Mouse (Mus musculus) heart, postnatal 10 days (tissue): ENCODE measurements around the gene Rhoj. TPM values are rescaled to one million over a fixed set of nuclear protein-coding genes. Genes with fewer than 3 reads are reported as not detected.
"Not testable (repeated sequence)": the region's sequence is repeated elsewhere in the genome, so short reads cannot be mapped to it uniquely, and the experiment has no call there.

ENCODE experiments used
- DNase-seq, 2 experiments: peaks; one replicate each; pipeline ENCODE4 v3.0.0; 2021
- intact Hi-C: fragments of 180-260 bp; cut with DNase I; formaldehyde crosslinking; loops from one replicate; pipeline ENCODE4 v1.15.1; 2025
- total RNA-seq, 2 experiments: library from RNA; stranded (reverse); gene quantifications; 2 replicates each; pipeline ENCODE4 v1.2.3; 2021

The Rhoj gene
- total RNA-seq, 2 experiments from 2014 or later: 47.2 to 63.3 TPM

GRCm38 (mm10) chr12:75340331-75340730 lies 32.2 kb downstream of the Rhoj start:
- intact Hi-C loops: no loop called here
- no peak for DNase-seq

GRCm38 (mm10) chr12:75348551-75348950 lies 40.4 kb downstream of the Rhoj start:
- intact Hi-C loops: no loop called here
- DNase-seq: no peak

GRCm38 (mm10) chr12:75349537-75349936 lies 41.4 kb downstream of the Rhoj start:
- DNase-seq, intact Hi-C loops: not testable (repeated sequence)

- intact Hi-C loops: loop anchor here (5.0 kb wide), 1 partner anchor 68 kb away; no protein-coding TSS in a partner anchor
These were observed 42.6 kb downstream of the Rhoj start for GRCm38 (mm10) chr12:75350750-75351149.

GRCm38 (mm10) chr12:75351846-75352245 lies 43.7 kb downstream of the Rhoj start:
- intact Hi-C loops: loop anchor here (5.0 kb wide), 1 partner anchor 70 kb away; no protein-coding TSS in a partner anchor
- no peak for DNase-seq

More at GRCm38 (mm10) chr12:75350750-75351149, 42.6 kb downstream of the Rhoj start:
- DNase-seq: no peak

- peak; percentile 67 for DNase-seq
These were observed 44.3 kb downstream of the Rhoj start for GRCm38 (mm10) chr12:75352410-75352809.

GRCm38 (mm10) chr12:75354354-75354753 lies 46.2 kb downstream of the Rhoj start:
- DNase-seq: no peak
- intact Hi-C loops: loop anchor here (5.0 kb wide), 1 partner anchor 72 kb away; no protein-coding TSS in a partner anchor

More at GRCm38 (mm10) chr12:75352410-75352809, 44.3 kb downstream of the Rhoj start:
- intact Hi-C loops: loop anchor here (5.0 kb wide), 1 partner anchor 70 kb away; no protein-coding TSS in a partner anchor

- intact Hi-C loops: loop anchor here (5.0 kb wide), 1 partner anchor 45 kb away; no protein-coding TSS in a partner anchor
- DNase-seq: no peak
These were observed 49.7 kb downstream of the Rhoj start for GRCm38 (mm10) chr12:75357781-75358180.

GRCm38 (mm10) chr12:75358714-75359113 lies 50.6 kb downstream of the Rhoj start:
- DNase-seq: peak; percentile 76 to 85
- intact Hi-C loops: loop anchor here (5.0 kb wide), 1 partner anchor 46 kb away; no protein-coding TSS in a partner anchor

GRCm38 (mm10) chr12:75359500-75359899 lies 51.4 kb downstream of the Rhoj start:
- intact Hi-C loops: loop anchor here (5.0 kb wide), 1 partner anchor 47 kb away; no protein-coding TSS in a partner anchor

GRCm38 (mm10) chr12:75359921-75360482 lies 51.9 kb downstream of the Rhoj start:
- DNase-seq: no peak
- intact Hi-C loops: loop anchor here (5.0 kb wide), 1 partner anchor 48 kb away; no protein-coding TSS in a partner anchor

More at GRCm38 (mm10) chr12:75359500-75359899, 51.4 kb downstream of the Rhoj start:
- no peak for DNase-seq

GRCm38 (mm10) chr12:75362456-75362855 lies 54.3 kb downstream of the Rhoj start:
- intact Hi-C loops: no loop called here
- no peak for DNase-seq

GRCm38 (mm10) chr12:75364416-75364815 lies 56.3 kb downstream of the Rhoj start:
- DNase-seq: no peak
- intact Hi-C loops: no loop called here

- no peak for DNase-seq
- intact Hi-C loops: loop anchor here (5.0 kb wide), 1 partner anchor 58 kb away; the partner anchor contains the start of gene Rhoj
These were observed 57.6 kb downstream of the Rhoj start for GRCm38 (mm10) chr12:75365621-75366124.

- intact Hi-C loops: loop anchor here (5.0 kb wide), 1 partner anchor 60 kb away; the partner anchor contains the start of gene Rhoj
- no peak for DNase-seq
These were observed 59.2 kb downstream of the Rhoj start for GRCm38 (mm10) chr12:75367371-75367770.

- peak; percentile 40 for DNase-seq
- intact Hi-C loops: loop anchor here (5.0 kb wide), 1 partner anchor 61 kb away; the partner anchor contains the start of gene Rhoj
These were observed 60.4 kb downstream of the Rhoj start for GRCm38 (mm10) chr12:75368527-75368926.

GRCm38 (mm10) chr12:75369418-75369851 lies 61.3 kb downstream of the Rhoj start:
- intact Hi-C loops: loop anchor here (5.0 kb wide), 1 partner anchor 62 kb away; the partner anchor contains the start of gene Rhoj
- peak; percentile 52 to 63 for DNase-seq

- intact Hi-C loops: no loop called here
- no peak for DNase-seq
These were observed 66.3 kb downstream of the Rhoj start for GRCm38 (mm10) chr12:75374437-75374836.

GRCm38 (mm10) chr12:75375060-75375459 lies 66.9 kb downstream of the Rhoj start:
- DNase-seq: no peak
- intact Hi-C loops: no loop called here

- DNase-seq: no peak
- intact Hi-C loops: no loop called here
These were observed 68.0 kb downstream of the Rhoj start for GRCm38 (mm10) chr12:75376126-75376525.

GRCm38 (mm10) chr12:75386731-75387130 lies 78.6 kb downstream of the Rhoj start:
- DNase-seq: no peak
- intact Hi-C loops: loop anchor here (5.0 kb wide), 2 partner anchors 104 to 1064 kb away; no protein-coding TSS in a partner anchor
